Mouse (Mus musculus): Measurements from ENCODE around the gene Alkbh4. TPM values are rescaled to one million over a fixed set of nuclear protein-coding genes. Genes with fewer than 3 reads are reported as not detected.
"Not testable (repeated sequence)": the region's sequence is repeated elsewhere in the genome, so short reads cannot be mapped to it uniquely, and the experiment has no call there.

Alkbh4 gene
- polyA plus RNA-seq, 1 experiment from 2014 or later, result 26.4 TPM

DNA sequence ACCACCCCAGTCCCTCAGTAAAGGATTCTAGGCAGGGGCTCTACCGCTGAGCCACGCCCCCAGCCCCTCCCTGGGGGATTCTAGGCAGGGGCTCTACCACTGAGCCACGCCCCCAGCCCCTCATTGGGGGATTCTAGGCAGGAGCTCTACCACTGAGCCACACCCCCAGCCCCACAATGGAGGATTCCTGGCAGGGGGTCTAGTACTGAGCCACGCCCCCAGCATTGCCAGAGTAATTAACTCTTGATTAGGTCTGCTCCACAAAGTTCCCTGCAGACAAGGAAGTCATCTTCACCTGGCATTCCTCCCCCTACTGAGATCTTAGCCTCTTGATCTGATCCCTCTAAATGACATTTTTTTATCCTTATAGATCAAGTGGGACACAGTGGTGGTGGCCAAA, 22.4 kb upstream of the Alkbh4 start:
- not testable (repeated sequence) for H3K4me3 ChIP-seq; H3K27me3 ChIP-seq; H3K4me2 ChIP-seq (replicated peaks); H3K9ac ChIP-seq (replicated peaks); H3K27ac ChIP-seq (replicated peaks); H3K9me3 ChIP-seq; H3K36me3 ChIP-seq; ATAC-seq (ENCODE audit: low FRiP score, low read depth)
- H3K4me1 ChIP-seq, result peaks cover 23% of the 10 kb centered on the region
- WGBS, result 33% methylated on average over 4 of the region's 4 CpGs

DNA sequence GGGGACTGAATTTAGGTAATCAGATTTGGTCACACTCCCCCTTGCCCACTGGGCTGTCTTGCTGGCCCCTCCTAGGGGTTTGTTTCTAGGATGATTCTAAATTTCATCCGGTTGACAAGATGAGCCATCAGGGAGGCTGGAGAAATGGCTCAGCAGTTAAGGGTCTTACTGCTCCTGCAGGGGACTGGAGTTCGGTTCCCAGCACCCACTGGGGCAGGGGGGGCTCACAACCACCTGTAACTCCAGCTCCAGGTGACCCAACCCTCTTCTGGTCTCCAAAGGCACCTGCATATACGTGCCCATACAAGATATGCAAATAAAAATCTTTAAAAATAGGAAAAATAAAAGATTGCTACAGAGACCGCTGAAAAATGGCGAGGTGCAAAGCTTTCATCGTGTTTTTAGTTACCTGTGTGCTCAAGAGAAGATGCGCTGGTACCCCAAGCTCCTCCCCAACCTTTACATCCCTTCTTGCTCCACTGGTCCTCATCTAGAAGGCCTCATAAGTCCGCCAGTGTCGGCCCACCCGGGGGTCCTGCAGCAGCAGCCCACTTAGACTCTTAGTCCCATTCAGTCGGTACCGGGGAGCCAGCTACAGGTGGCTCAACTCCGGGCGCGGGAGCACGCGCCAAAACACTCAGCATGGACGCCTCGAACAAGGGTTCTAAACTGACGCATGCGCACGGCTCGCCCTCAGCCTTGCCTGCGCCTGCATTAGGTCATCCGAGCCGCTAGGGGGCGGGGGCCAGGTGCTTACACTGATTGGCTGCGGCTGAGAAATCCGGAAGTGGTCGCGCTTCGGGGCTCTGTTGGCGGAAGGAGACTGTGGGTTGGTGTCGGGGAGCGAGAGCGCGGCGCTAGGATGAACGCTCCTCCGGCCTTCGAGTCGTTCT, 19.8 kb upstream of the Alkbh4 start, which contains the start of gene Polr2j:
Polr2j (plus strand) TSS at position 741 of the 893 bp plus-strand sequence.
- Histone ChIP-seq H3K27me3 (no peaks in the 10 kb centered on the region), H3K9me3 (no peaks in the 10 kb centered on the region), H3K27ac (replicated peaks) (peak within 1 kb of the TSS; percentile 70), H3K4me2 (replicated peaks) (peak within 1 kb of the TSS; percentile 90), H3K4me1 (peaks cover 24% of the 10 kb centered on the region), H3K4me3 (peak within 1 kb of the TSS; percentile 94), H3K36me3 (peaks cover 16% of the 10 kb centered on the region), H3K9ac (replicated peaks) (peak within 1 kb of the TSS; percentile 94)
- WGBS, result 3% methylated on average over 42 of the region's 42 CpGs
- ATAC-seq (ENCODE audit: low FRiP score, low read depth), result peak; percentile 95

DNA sequence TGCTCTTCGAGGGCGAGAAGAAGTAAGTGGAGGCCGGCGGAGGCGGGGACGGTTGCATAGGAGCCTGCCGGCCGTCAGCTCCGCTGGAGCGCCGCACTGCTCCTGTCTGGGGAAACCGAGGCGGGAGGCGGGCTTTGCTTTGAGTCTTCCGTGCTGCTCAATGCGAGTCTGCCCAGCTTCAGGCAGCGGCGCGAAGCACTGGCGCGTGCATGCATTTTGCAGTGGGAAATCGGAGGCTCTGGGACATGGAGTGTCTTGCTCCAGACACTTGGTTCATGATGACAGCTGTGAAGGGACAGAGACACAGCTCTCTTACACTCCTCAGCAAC, 19.2 kb upstream of the Alkbh4 start:
- no peak; the same call in none of the 2 replicates for ATAC-seq (ENCODE audit: low FRiP score, low read depth)
- Histone ChIP-seq H3K27me3 (no peaks in the 10 kb centered on the region), H3K4me2 (replicated peaks) (peak overlapping the region; percentile 90), H3K27ac (replicated peaks) (peak overlapping the region; percentile 70), H3K36me3 (peaks cover 21% of the 10 kb centered on the region), H3K9ac (replicated peaks) (peak overlapping the region; percentile 94), H3K9me3 (no peaks in the 10 kb centered on the region), H3K4me3 (peak overlapping the region; percentile 94), H3K4me1 (peaks cover 24% of the 10 kb centered on the region)
- WGBS, result under 1% methylated on average over 22 of the region's 22 CpGs

DNA sequence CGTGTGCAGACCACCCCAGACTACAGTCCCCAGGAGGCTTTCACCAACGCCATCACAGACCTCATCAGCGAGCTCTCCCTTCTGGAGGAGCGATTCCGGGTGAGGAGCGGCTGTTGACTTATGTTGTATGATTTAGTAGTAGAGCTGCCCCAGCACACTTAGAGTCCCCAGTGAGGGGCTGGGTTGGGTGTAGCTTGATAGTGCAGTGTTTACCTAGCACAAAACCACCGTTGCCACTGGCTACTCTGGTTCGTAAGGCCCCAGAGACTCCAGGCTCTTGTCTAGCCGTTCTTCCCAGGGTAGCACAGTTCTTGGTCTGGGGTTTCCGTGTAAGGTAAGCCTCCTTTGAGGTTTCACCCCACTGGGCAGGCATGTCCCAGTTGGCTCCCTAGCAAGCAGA, 13.8 kb upstream of the Alkbh4 start:
- Histone ChIP-seq H3K9me3 (no peaks in the 10 kb centered on the region), H3K27me3 (no peaks in the 10 kb centered on the region), H3K9ac (replicated peaks) (no peak overlapping the region), H3K27ac (replicated peaks) (no peak overlapping the region), H3K4me3 (no peak overlapping the region), H3K36me3 (peaks cover 65% of the 10 kb centered on the region), H3K4me2 (replicated peaks) (no peak overlapping the region), H3K4me1 (peaks cover 13% of the 10 kb centered on the region)
- 88% methylated on average over 10 of the region's 10 CpGs for WGBS
- ATAC-seq (ENCODE audit: low FRiP score, low read depth), result no peak

DNA sequence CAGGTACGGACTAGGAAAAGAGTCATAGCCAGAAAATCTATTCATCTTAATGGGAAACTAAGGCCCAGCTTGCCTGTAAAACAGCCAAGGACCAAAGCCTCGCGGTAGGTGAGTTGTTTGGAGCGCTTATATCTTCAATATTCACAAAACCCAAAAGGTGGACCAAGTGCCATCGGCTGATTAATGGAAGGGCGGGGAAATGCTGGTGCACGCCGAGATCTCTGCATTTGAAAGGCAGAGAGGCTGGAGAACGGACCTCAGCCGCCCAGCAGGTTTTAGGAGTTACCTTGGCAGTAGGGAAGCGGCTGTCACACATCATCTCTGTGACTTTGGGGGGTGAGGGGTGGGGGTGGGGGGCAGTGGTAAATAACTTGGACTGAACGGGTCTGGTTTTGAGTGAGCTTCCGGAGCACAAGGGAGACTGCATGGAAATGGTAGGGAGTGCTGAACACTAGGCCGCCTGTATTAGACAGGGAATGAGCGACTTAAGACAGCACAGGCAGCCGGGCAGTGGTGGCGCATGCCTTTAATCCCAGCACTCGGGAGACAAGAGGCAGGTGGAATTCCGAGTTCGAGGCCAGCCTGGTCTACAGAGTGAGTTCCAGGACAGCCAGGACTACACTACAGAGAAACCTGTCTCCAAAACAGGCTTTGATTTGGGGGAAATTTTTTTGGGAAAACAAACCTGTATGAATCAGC, 495 bp downstream of the Alkbh4 start:
- Histone ChIP-seq H3K27me3 (no peaks in the 10 kb centered on the region), H3K9ac (replicated peaks) (peak overlapping the region; percentile 71), H3K27ac (replicated peaks) (0 out of 2 replicates have a peak overlapping the region, but pooled peaks have one; percentile 17), H3K36me3 (peaks cover 46% of the 10 kb centered on the region), H3K9me3 (no peaks in the 10 kb centered on the region), H3K4me2 (replicated peaks) (peak overlapping the region; percentile 91), H3K4me1 (peaks cover 24% of the 10 kb centered on the region), H3K4me3 (peak overlapping the region; percentile 74)
- ATAC-seq (ENCODE audit: low FRiP score, low read depth), result 0 out of 2 replicates have a peak, but pooled peaks have one; percentile 32
- 8% methylated on average over 20 of the region's 20 CpGs for WGBS

DNA sequence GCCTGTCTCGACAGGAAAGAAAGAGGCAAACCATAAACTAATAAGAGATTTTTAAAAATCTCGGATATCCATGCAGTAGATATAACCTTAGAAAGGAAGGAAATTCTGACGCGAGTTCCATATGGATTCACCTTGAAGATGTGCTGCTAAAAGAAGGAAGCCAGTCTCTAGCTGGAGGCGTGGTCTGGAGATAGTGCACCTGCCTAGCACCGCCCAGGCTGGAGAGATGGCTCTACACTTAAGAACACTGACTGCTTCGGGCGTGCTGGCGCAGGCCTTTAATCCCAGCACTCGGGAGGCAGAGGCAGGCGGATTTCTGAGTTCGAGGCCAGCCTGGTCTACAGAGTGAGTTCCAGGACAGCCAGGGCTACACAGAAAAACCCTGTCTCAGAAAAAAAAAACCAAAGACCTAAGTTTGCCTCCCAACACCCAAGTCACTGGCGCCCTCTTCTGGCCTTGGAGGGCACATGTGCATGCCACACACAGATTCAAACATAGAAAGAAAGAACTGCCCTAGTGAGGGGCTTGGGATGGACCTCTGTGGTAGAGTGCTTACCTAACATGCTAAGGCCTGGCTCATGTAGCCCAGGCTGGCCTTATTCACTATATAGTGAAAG, 1.8 kb downstream of the Alkbh4 start:
- H3K9me3 ChIP-seq, result no peaks in the 10 kb centered on the region
- 71% methylated on average over 13 of the region's 13 CpGs for WGBS
- no peak overlapping the region for H3K4me3 ChIP-seq

DNA sequence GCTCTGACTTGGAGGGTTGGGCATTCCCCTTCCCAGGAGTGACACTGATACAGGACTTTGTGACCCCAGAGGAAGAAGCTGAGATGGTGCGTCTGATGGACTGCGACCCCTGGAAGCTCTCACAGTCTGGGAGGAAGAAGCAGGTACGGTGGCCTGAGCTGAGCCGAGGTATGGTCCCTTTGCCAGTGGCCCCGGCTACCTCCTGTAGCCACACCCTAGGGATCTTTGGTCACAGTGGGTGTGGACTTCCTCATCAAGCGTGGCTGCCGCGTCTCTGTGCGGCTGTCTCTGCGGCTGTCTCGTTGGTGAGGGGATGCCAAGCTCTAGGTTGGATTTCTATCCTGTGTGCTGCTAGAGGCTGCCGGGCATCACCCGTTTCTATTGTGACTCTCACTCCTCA, 3.4 kb downstream of the Alkbh4 start:
- Histone ChIP-seq H3K9ac (replicated peaks) (no peak overlapping the region), H3K27ac (replicated peaks) (no peak overlapping the region), H3K36me3 (peaks cover 33% of the 10 kb centered on the region), H3K4me3 (no peak overlapping the region), H3K27me3 (no peaks in the 10 kb centered on the region), H3K4me2 (replicated peaks) (no peak overlapping the region), H3K9me3 (no peaks in the 10 kb centered on the region), H3K4me1 (peaks cover 23% of the 10 kb centered on the region)
- ATAC-seq (ENCODE audit: low FRiP score, low read depth), result no peak
- WGBS, result 97% methylated on average over 13 of the region's 13 CpGs

More for the DNA sequence above, 1.8 kb downstream of the Alkbh4 start:
- no peak for ATAC-seq (ENCODE audit: low FRiP score, low read depth)
- Histone ChIP-seq H3K27ac (replicated peaks) (no peak overlapping the region), H3K36me3 (peaks cover 44% of the 10 kb centered on the region), H3K4me1 (peaks cover 24% of the 10 kb centered on the region), H3K4me2 (replicated peaks) (no peak overlapping the region), H3K27me3 (no peaks in the 10 kb centered on the region), H3K9ac (replicated peaks) (no peak overlapping the region)

DNA sequence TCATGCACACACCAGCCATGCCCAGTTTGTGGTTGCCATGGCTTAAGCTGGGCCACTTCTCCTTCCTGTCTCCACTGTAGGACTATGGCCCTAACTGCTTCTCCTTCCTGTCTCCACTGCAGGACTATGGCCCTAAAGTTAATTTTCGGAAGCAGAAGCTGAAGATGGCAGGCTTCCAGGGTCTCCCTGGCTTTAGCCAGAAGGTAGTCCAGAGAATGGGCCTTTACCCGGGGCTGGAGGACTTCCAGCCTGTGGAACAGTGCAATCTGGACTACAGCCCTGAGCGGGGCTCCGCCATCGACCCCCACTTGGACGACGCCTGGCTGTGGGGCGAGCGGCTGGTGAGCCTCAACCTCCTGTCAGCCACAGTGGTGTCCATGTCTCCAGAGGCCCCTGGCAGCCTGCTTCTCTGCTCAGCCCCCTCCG, 4.1 kb downstream of the Alkbh4 start:
- Histone ChIP-seq H3K4me3 (no peak overlapping the region), H3K36me3 (peaks cover 33% of the 10 kb centered on the region), H3K9ac (replicated peaks) (no peak overlapping the region), H3K27me3 (no peaks in the 10 kb centered on the region), H3K4me1 (peaks cover 16% of the 10 kb centered on the region), H3K9me3 (no peaks in the 10 kb centered on the region), H3K4me2 (replicated peaks) (no peak overlapping the region), H3K27ac (replicated peaks) (no peak overlapping the region)
- ATAC-seq (ENCODE audit: low FRiP score, low read depth), result no peak
- 90% methylated on average over 10 of the region's 10 CpGs for WGBS

DNA sequence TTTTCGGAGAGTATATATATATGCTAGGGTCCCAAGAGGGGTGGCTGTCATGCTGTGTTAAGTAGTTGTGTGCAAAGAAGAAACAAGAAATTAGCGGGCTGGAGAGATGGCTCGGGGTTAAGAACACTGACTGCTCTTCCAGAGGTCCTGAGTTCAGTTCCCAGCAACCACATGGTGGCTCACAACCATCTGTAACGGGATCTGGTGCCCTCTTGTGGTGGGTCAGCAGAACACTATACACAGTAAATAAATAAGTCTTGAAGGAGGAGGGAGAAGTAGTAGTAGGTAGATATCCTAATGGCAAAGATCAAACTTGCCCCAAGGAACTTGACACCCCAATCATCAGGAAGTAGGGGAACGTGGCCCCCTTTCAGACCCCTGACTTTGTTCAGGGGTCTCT, 6.8 kb downstream of the Alkbh4 start:
- Histone ChIP-seq H3K4me3 (no peak overlapping the region), H3K27me3 (no peaks in the 10 kb centered on the region), H3K36me3 (peaks cover 33% of the 10 kb centered on the region), H3K27ac (replicated peaks) (no peak overlapping the region), H3K4me2 (replicated peaks) (no peak overlapping the region), H3K4me1 (0 out of 2 replicates have a peak, but pooled peaks cover 4% of the 10 kb centered on the region), H3K9ac (replicated peaks) (no peak overlapping the region), H3K9me3 (no peaks in the 10 kb centered on the region)
- no peak for ATAC-seq (ENCODE audit: low FRiP score, low read depth)
- WGBS, result 84% methylated on average over 5 of the region's 5 CpGs

DNA sequence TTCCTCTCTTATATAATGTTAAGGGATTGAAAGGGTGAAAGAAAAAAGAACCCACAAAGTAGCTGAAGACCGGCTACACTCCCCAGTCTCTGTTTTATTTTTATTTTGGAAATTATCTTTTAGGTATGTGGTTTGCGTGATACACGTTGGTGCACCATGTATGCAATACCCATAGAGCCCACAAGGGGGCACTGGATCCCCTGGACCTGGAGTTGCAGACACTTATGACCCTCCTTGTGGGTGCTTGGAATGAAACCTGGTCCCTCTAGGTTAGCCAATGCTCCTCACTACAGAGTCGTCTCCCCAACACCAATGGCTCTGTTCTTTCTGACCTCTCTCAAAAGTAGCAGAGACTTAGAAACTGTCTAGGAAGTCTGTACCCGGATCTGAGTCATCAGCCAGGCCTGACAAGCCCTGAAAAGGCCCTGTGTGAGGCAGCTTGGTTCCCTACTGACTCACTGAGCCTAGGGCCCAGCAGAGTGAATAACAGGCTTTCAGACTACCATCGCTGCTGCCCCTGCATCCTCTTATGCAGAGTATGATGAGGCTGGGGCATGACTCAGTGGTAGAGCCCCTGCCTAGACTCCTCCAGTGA, 7.3 kb downstream of the Alkbh4 start:
- Histone ChIP-seq H3K4me3 (no peak overlapping the region), H3K4me2 (replicated peaks) (no peak overlapping the region), H3K9ac (replicated peaks) (no peak overlapping the region), H3K36me3 (peaks cover 33% of the 10 kb centered on the region), H3K9me3 (no peaks in the 10 kb centered on the region), H3K27ac (replicated peaks) (no peak overlapping the region), H3K27me3 (no peaks in the 10 kb centered on the region), H3K4me1 (0 out of 2 replicates have a peak, but pooled peaks cover 2% of the 10 kb centered on the region)
- WGBS, result 91% methylated on average over 6 of the region's 6 CpGs
- no peak for ATAC-seq (ENCODE audit: low FRiP score, low read depth)

DNA sequence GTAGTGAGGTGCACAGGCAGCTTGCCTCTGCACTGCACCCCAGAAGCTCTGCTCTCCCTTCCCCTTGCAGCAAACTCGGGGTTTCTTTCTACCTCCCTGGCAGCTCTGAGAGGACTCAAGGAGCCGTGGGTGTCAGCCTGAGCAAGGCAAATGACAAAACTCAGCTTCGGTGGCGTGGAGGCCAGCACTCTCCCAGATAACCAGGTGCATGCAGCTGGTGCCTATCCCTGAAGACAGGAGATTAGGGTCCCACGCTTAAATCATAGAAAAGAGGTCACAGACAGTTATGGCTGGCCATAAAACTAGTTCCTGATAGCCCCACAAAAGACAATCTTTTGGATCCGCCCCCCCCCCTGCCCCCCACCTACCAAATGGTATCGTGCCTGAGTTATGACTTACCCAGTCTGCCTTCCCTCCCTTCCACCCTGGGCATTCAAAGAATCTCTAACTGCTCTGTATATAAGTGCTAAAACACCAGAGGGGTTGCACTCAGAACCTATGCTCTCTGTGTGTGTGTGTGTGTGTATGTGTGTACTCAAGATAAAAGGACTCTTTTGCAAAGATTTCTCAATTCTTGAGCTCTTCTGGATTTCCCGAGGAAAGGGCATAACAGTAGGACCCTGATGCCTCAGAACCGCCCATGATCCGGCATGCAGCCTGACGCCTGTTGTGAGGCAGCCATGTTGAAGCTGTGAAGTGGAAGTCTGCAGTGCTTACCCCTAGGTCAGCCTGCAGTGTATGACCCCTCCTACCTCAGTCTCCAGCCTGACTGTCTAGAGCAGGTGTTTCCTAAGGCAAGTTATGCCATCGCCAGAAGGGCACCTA, 8.9 kb downstream of the Alkbh4 start:
- Histone ChIP-seq H3K4me2 (replicated peaks) (no peak overlapping the region), H3K9ac (replicated peaks) (no peak overlapping the region), H3K4me1 (no peaks in the 10 kb centered on the region), H3K36me3 (peaks cover 27% of the 10 kb centered on the region), H3K27ac (replicated peaks) (no peak overlapping the region), H3K9me3 (no peaks in the 10 kb centered on the region), H3K4me3 (no peak overlapping the region), H3K27me3 (no peaks in the 10 kb centered on the region)
- WGBS, result 80% methylated on average over 12 of the region's 12 CpGs
- ATAC-seq (ENCODE audit: low FRiP score, low read depth), result no peak
